Mouse (Mus musculus): Measurements from ENCODE around the gene Pigk. TPM values are rescaled to one million over a fixed set of nuclear protein-coding genes. Genes with fewer than 3 reads are reported as not detected.

Gene Pigk
- polyA plus RNA-seq, 1 experiment from 2014 or later = 49.1 TPM

- no peak for ATAC-seq (replicated peaks; ENCODE audit: insufficient number of reproducible peaks, low FRiP score, low TSS enrichment, low read depth)
- Histone ChIP-seq H3K27ac (replicated peaks; ENCODE audit: low read depth, low read length) (no peak overlapping the region), H3K4me2 (ENCODE audit: low read depth, low read length) (no peak overlapping the region), H3K4me1 (ENCODE audit: control insufficient read depth, insufficient read depth, low read length) (no peaks in the 10 kb centered on the region), H3K27me3 (ENCODE audit: control insufficient read depth, insufficient read depth, low read length) (no peaks in the 10 kb centered on the region), H3K9me3 (replicated peaks; ENCODE audit: control insufficient read depth, low read length) (no peaks in the 10 kb centered on the region), H3K36me3 (replicated peaks; ENCODE audit: control insufficient read depth, insufficient read depth, low read depth, low read length) (no peaks in the 10 kb centered on the region), H3K4me3 (ENCODE audit: low read depth, low read length) (no peak overlapping the region), H3K9ac (replicated peaks; ENCODE audit: low read length) (no peak overlapping the region)
- DNase-seq (ENCODE audit: low spot score) = no peak
- WGBS = 88% methylated on average over 4 of the region's 4 CpGs
Observed at GRCm38 (mm10) chr3:152832436-152832835, 118.5 kb downstream of the Pigk start.

GRCm38 (mm10) chr3:152837407-152837806 lies 123.5 kb downstream of the Pigk start:
- Histone ChIP-seq H3K4me2 (ENCODE audit: low read depth, low read length) (no peak overlapping the region), H3K9ac (replicated peaks; ENCODE audit: low read length) (no peak overlapping the region), H3K4me1 (ENCODE audit: control insufficient read depth, insufficient read depth, low read length) (no peaks in the 10 kb centered on the region), H3K27ac (replicated peaks; ENCODE audit: low read depth, low read length) (no peak overlapping the region), H3K27me3 (ENCODE audit: control insufficient read depth, insufficient read depth, low read length) (no peaks in the 10 kb centered on the region), H3K36me3 (replicated peaks; ENCODE audit: control insufficient read depth, insufficient read depth, low read depth, low read length) (no peaks in the 10 kb centered on the region), H3K4me3 (ENCODE audit: low read depth, low read length) (no peak overlapping the region), H3K9me3 (replicated peaks; ENCODE audit: control insufficient read depth, low read length) (no peaks in the 10 kb centered on the region)
- WGBS = 69% methylated on average over 2 of the region's 2 CpGs
- DNase-seq (ENCODE audit: low spot score) = no peak
- no peak for ATAC-seq (replicated peaks; ENCODE audit: insufficient number of reproducible peaks, low FRiP score, low TSS enrichment, low read depth)

- no peaks in the 10 kb centered on the region for H3K4me1 ChIP-seq (ENCODE audit: control insufficient read depth, insufficient read depth, low read length)
- WGBS = 88% methylated on average over 1 of the region's 1 CpGs
- H3K4me3 ChIP-seq (ENCODE audit: low read depth, low read length) = no peak overlapping the region
- H3K4me2 ChIP-seq (ENCODE audit: low read depth, low read length) = no peak overlapping the region
- no peak overlapping the region for H3K9ac ChIP-seq (replicated peaks; ENCODE audit: low read length)
- H3K27me3 ChIP-seq (ENCODE audit: control insufficient read depth, insufficient read depth, low read length) = no peaks in the 10 kb centered on the region
- DNase-seq (ENCODE audit: low spot score) (no peak), ATAC-seq (replicated peaks; ENCODE audit: insufficient number of reproducible peaks, low FRiP score, low TSS enrichment, low read depth) (no peak)
- H3K9me3 ChIP-seq (replicated peaks; ENCODE audit: control insufficient read depth, low read length) = no peaks in the 10 kb centered on the region
- no peak overlapping the region for H3K27ac ChIP-seq (replicated peaks; ENCODE audit: low read depth, low read length)
- no peaks in the 10 kb centered on the region for H3K36me3 ChIP-seq (replicated peaks; ENCODE audit: control insufficient read depth, insufficient read depth, low read depth, low read length)
Observed at GRCm38 (mm10) chr3:152837938-152838337, 124.0 kb downstream of the Pigk start.

- H3K4me2 ChIP-seq (ENCODE audit: low read depth, low read length) = no peak overlapping the region
- 80% methylated on average over 6 of the region's 6 CpGs for WGBS
- no peak overlapping the region for H3K27ac ChIP-seq (replicated peaks; ENCODE audit: low read depth, low read length)
- ATAC-seq (replicated peaks; ENCODE audit: insufficient number of reproducible peaks, low FRiP score, low TSS enrichment, low read depth) (no peak), DNase-seq (ENCODE audit: low spot score) (no peak)
- H3K9me3 ChIP-seq (replicated peaks; ENCODE audit: control insufficient read depth, low read length) = no peaks in the 10 kb centered on the region
- no peak overlapping the region for H3K4me3 ChIP-seq (ENCODE audit: low read depth, low read length)
- no peaks in the 10 kb centered on the region for H3K27me3 ChIP-seq (ENCODE audit: control insufficient read depth, insufficient read depth, low read length)
- no peaks in the 10 kb centered on the region for H3K36me3 ChIP-seq (replicated peaks; ENCODE audit: control insufficient read depth, insufficient read depth, low read depth, low read length)
- H3K9ac ChIP-seq (replicated peaks; ENCODE audit: low read length) = no peak overlapping the region
- no peaks in the 10 kb centered on the region for H3K4me1 ChIP-seq (ENCODE audit: control insufficient read depth, insufficient read depth, low read length)
Observed at GRCm38 (mm10) chr3:152841264-152841663, 127.4 kb downstream of the Pigk start.

- Histone ChIP-seq H3K27me3 (ENCODE audit: control insufficient read depth, insufficient read depth, low read length) (no peaks in the 10 kb centered on the region), H3K4me1 (ENCODE audit: control insufficient read depth, insufficient read depth, low read length) (no peaks in the 10 kb centered on the region), H3K9me3 (replicated peaks; ENCODE audit: control insufficient read depth, low read length) (no peaks in the 10 kb centered on the region), H3K4me3 (ENCODE audit: low read depth, low read length) (no peak overlapping the region), H3K9ac (replicated peaks; ENCODE audit: low read length) (no peak overlapping the region), H3K27ac (replicated peaks; ENCODE audit: low read depth, low read length) (no peak overlapping the region), H3K4me2 (ENCODE audit: low read depth, low read length) (no peak overlapping the region), H3K36me3 (replicated peaks; ENCODE audit: control insufficient read depth, insufficient read depth, low read depth, low read length) (no peaks in the 10 kb centered on the region)
- ATAC-seq (replicated peaks; ENCODE audit: insufficient number of reproducible peaks, low FRiP score, low TSS enrichment, low read depth) (no peak), DNase-seq (ENCODE audit: low spot score) (no peak)
- 83% methylated on average over 3 of the region's 3 CpGs for WGBS
Observed at GRCm38 (mm10) chr3:152842648-152843047, 128.7 kb downstream of the Pigk start.

- Histone ChIP-seq H3K27me3 (ENCODE audit: control insufficient read depth, insufficient read depth, low read length) (no peaks in the 10 kb centered on the region), H3K27ac (replicated peaks; ENCODE audit: low read depth, low read length) (no peak overlapping the region), H3K4me1 (ENCODE audit: control insufficient read depth, insufficient read depth, low read length) (no peaks in the 10 kb centered on the region), H3K9me3 (replicated peaks; ENCODE audit: control insufficient read depth, low read length) (no peaks in the 10 kb centered on the region), H3K9ac (replicated peaks; ENCODE audit: low read length) (no peak overlapping the region), H3K36me3 (replicated peaks; ENCODE audit: control insufficient read depth, insufficient read depth, low read depth, low read length) (no peaks in the 10 kb centered on the region), H3K4me2 (ENCODE audit: low read depth, low read length) (no peak overlapping the region), H3K4me3 (ENCODE audit: low read depth, low read length) (no peak overlapping the region)
- DNase-seq (ENCODE audit: low spot score) = no peak
- ATAC-seq (replicated peaks; ENCODE audit: insufficient number of reproducible peaks, low FRiP score, low TSS enrichment, low read depth) = no peak
Observed at GRCm38 (mm10) chr3:152843925-152844324, 130.0 kb downstream of the Pigk start.

- Histone ChIP-seq H3K27me3 (ENCODE audit: control insufficient read depth, insufficient read depth, low read length) (no peaks in the 10 kb centered on the region), H3K9me3 (replicated peaks; ENCODE audit: control insufficient read depth, low read length) (no peaks in the 10 kb centered on the region), H3K4me3 (ENCODE audit: low read depth, low read length) (no peak overlapping the region), H3K36me3 (replicated peaks; ENCODE audit: control insufficient read depth, insufficient read depth, low read depth, low read length) (no peaks in the 10 kb centered on the region), H3K27ac (replicated peaks; ENCODE audit: low read depth, low read length) (no peak overlapping the region), H3K4me2 (ENCODE audit: low read depth, low read length) (no peak overlapping the region), H3K4me1 (ENCODE audit: control insufficient read depth, insufficient read depth, low read length) (no peaks in the 10 kb centered on the region), H3K9ac (replicated peaks; ENCODE audit: low read length) (no peak overlapping the region)
- DNase-seq (ENCODE audit: low spot score) (peak; percentile 4), ATAC-seq (replicated peaks; ENCODE audit: insufficient number of reproducible peaks, low FRiP score, low TSS enrichment, low read depth) (no peak)
- WGBS = 34% methylated on average over 12 of the region's 12 CpGs
Observed at GRCm38 (mm10) chr3:152855006-152855614, 141.2 kb downstream of the Pigk start.

- no peak overlapping the region for H3K27ac ChIP-seq (replicated peaks; ENCODE audit: low read depth, low read length)
- H3K27me3 ChIP-seq (ENCODE audit: control insufficient read depth, insufficient read depth, low read length) = no peaks in the 10 kb centered on the region
- H3K4me3 ChIP-seq (ENCODE audit: low read depth, low read length) = no peak overlapping the region
- H3K36me3 ChIP-seq (replicated peaks; ENCODE audit: control insufficient read depth, insufficient read depth, low read depth, low read length) = no peaks in the 10 kb centered on the region
- H3K4me2 ChIP-seq (ENCODE audit: low read depth, low read length) = no peak overlapping the region
- no peak for ATAC-seq (replicated peaks; ENCODE audit: insufficient number of reproducible peaks, low FRiP score, low TSS enrichment, low read depth)
- H3K4me1 ChIP-seq (ENCODE audit: control insufficient read depth, insufficient read depth, low read length) = no peaks in the 10 kb centered on the region
- WGBS = 70% methylated on average over 10 of the region's 10 CpGs
- H3K9ac ChIP-seq (replicated peaks; ENCODE audit: low read length) = no peak overlapping the region
- DNase-seq (ENCODE audit: low spot score) = no peak
- no peaks in the 10 kb centered on the region for H3K9me3 ChIP-seq (replicated peaks; ENCODE audit: control insufficient read depth, low read length)
Observed at GRCm38 (mm10) chr3:152856095-152856494, 142.2 kb downstream of the Pigk start.
